Mouse (Mus musculus) adrenal gland, adult 8-10 months (tissue): ENCODE results near the gene Abcf1. TPM values are rescaled to one million over a fixed set of nuclear protein-coding genes. Genes with fewer than 3 reads are reported as not detected.

Experiments
- DNase-seq: peaks from one replicate; pipeline ENCODE4 v3.0.0; 2022
- microRNA-seq, 2 experiments: library from miRNA; unstranded; fragments of <30 nt; microRNA quantifications; one replicate each; pipeline ENCODE4 v1.2.0; 2022
- total RNA-seq, 4 experiments: library from RNA; stranded (reverse); gene quantifications; 2 replicates each; pipeline ENCODE4 v1.2.4; 2022

Gene Abcf1
- total RNA-seq, 4 experiments from 2014 or later = 87.1 to 104 (median 93.9) TPM

DNA sequence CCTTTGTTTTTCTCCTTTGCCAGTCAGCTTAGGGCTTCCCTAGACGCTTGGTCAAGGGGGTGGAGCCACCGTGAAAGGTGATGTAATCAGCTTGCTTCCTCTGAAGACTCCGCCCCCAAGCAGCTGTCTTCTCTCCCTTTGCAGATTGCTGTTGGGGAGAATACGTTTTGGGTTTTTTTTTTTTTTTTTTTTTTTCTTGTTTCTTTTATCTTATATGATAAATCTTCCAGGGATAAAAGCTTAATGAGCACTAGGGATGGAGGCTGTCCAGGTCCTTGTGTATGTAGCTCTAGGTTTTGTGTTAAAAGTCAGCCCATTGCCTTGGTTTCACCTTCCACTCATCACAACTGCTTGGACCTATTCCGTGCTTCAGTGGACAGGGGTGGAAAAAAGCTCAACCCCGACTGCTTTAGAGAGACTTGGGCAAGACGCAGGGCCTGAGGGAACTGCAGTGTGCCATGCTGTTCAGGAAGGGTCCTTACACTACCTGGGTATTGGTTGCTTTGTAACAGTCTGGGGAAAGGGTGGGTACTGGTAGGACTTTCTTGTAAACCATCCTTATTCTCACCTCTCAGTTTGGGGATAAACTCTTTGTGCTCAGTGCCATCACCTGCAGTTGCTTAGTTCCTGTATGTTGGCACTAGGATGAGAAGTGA, 50.4 kb downstream of the Abcf1 start:
- DNase-seq = peak; percentile 96

DNA sequence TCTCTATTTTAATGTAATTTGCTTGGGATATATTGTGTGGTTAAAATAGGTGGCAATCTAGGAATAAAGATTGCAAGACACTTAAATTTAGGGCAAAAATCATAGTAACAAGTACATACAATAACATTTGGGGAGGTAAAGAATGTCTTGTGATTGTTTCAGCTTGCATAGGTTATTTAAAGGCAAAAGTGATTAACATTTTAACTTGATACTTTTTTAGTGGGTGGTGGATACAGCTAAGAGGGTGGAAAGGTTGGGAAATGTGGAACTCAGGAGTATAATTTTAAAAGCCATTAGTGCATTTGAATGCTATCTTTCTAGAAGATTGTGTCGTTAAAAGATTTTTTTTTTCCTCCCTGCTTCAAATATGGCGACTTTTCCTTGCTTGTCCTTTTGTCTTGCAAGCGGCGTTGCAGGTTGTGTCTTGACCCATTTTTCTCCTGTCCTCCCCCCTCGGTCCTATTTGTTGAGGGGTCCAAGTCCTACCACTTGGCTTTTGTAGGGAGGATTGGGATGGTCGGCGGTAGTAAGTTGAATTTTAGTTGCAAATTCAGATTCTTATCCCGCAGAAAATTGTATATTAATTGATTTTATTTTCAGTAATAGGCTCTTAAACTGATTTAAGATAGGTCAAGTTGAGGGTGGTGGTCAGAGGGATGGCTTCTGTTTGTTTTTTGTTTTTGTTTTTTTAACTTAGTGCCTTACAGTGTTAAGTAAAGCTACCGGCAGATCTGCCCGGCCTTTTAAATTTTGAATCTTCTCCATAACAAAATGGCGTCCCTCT, 51.1 kb downstream of the Abcf1 start:
- no peak for DNase-seq

- no peak for DNase-seq
Observed at GRCm38 (mm10) chr17:35917463-35918251, 51.9 kb downstream of the Abcf1 start.

DNA sequence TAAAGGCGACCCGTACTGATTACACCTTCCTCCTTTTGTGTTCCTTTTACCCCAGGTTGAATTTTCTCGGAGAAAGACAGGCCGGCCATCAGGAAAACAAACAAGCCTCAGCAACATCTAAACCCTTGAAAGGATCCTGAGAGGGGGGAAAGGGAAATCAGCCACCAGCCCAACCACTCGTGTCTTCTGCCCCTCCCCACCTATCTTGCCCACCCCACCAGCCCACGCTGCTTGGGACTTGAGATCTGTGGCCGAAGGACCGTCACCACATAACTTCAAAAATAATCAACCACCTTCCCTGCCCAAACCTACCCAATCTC, 52.5 kb downstream of the Abcf1 start:
- DNase-seq = no peak

DNA sequence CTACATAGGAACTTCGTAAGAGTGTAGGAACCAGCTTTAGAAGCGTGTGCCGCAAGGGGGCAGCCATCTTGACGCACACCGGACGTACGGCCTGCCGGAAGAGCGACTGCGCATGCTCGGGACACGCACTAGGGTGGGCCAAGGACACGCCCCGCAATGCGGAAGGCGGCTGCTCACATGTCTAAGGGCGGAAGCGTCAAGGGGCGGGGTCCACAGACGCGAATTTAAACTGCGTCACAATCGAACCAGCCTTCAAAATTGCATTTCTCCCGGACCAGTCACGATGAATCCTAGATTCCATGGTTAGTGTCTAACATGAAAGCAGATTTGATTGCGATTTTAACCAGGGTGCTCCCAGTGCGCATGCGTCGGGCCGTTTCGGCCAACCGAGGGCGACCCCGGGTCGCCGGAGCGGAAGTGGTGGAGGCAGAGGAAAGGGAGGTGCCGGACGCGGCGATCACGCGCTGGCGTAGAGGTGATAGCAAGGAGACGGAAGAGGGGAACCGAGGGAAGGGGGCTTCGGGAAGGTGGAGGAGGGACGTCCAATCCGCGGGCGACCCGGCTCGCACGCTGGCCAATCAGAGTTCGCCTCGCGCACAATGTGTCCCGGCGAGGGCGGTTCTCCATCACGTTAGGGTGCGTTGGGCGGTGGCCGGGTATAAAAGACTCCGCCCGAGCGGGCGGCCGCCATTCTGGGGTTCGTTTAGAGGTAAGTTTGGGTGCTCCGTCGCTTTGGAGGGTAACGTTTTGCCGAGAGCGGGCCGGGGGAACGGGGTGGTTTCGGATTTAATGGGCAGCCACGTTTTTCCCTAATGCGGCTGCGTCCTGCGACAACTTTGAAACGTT, 53.0 kb downstream of the Abcf1 start, which contains the start of the genes Mrps18b and Ppp1r10:
Gene Mrps18b (minus strand): TSS at position 93 of the 846 bp plus-strand sequence.
Gene Ppp1r10 (plus strand): TSS at position 138 of the 846 bp plus-strand sequence.
- peak; percentile 100 for DNase-seq

DNA sequence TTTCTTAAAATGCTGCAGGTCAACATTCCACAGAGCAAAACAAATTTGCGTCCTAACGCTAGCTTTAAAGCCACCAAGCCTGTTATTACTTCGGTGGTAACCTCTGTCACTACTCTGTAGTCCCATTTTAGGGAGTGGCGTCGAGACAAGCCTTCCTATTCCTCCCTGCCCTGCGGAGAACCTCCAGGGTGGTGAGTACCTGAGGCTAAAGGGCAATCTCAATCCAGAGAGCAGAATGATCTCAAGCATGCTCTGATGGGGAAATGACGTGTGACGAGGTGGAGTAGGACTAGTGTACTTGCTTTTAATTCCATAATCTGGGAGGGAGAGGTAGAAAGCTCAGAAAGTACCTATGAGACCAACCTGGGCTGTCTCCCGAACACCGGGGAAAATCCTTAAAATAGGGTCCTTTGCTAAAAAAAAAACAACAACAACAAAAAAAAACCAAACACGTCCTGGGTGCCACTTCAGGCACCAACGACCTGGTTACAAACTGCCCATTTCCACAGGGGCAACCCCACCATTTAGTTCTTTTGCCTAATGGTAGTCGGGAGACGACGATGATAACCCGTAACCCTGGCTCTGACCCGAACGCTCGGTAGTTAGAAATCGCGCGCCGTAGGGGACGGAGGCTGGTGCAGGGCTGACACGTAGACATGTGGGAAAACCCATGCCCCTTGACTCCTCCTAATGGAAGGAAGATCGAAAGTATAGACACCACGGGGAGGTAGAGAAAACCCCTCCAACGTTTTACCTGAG, 53.8 kb downstream of the Abcf1 start:
- DNase-seq = no peak

DNA sequence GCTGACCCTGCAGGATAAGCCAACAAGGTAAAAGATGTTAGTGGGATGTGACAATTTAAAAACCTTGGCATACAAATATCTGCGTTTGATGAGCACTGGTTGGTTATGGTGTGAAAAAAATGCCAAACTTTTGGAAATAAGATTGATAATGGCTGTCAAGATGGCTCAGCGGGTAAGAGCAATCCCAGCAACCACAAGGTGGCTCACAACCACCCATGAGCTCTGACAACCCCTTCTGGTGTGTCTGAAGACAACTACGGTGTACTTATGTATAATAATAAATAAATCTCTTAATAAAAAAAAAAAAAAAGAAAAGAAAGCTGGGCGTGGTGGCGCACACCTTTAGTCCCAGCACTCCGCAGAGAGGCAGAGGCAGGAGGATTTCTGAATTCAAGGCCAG, 54.6 kb downstream of the Abcf1 start:
- no peak for DNase-seq

GRCm38 (mm10) chr17:35909919-35910369, 59.6 kb downstream of the Abcf1 start, which contains the start of gene Atat1:
Atat1 (minus strand) TSS chr17:35910075.
- peak; percentile 93 for DNase-seq

GRCm38 (mm10) chr17:35909186-35909918, 60.2 kb downstream of the Abcf1 start:
- DNase-seq = no peak

GRCm38 (mm10) chr17:35907609-35908008, 62.0 kb downstream of the Abcf1 start:
- no peak for DNase-seq

Small RNAs within 50 kb of the gene (microRNA-seq; reads per million reads assigned to microRNA genes)
- gene Mir1894 (0 to 0.34 reads per million in 2 experiments), gene Mir877 (61.3 to 141 reads per million in 2 experiments)

Other genes with a start within 250 kb of the Abcf1 start
- gene Ier3, start 148.1 kb downstream of the Abcf1 start, total RNA-seq = 10 to 100 TPM in 3 of 4 experiments, 1 to 10 TPM in 1; 8.3 to 19.3 (median 13.7) TPM
- gene Flot1, start 146.5 kb downstream of the Abcf1 start, total RNA-seq = 100 to 1,000 TPM in 2 of 4 experiments, 10 to 100 TPM in 2; 57.2 to 117 (median 94.8) TPM
- gene Tubb5, start 131.5 kb downstream of the Abcf1 start, total RNA-seq = 100 to 1,000 TPM; 141 to 168 (median 159) TPM
- 10 to 100 TPM; 20.9 to 28.2 (median 24.1) TPM for gene Mdc1, start 128.2 kb downstream of the Abcf1 start, total RNA-seq
- 1 to 10 TPM; 2.5 to 5.4 (median 5.0) TPM for gene Nrm, start 108.4 kb downstream of the Abcf1 start, total RNA-seq
- gene Ppp1r18, start 104.2 kb downstream of the Abcf1 start, total RNA-seq = 10 to 100 TPM; 35.4 to 47.9 (median 40.0) TPM
- 10 to 100 TPM; 40.6 to 57.8 (median 52.0) TPM for gene Dhx16, start 89.9 kb downstream of the Abcf1 start, total RNA-seq
- gene 2310061I04Rik, start 72.3 kb downstream of the Abcf1 start, total RNA-seq = 10 to 100 TPM; 33.1 to 46.5 (median 40.3) TPM
- 10 to 100 TPM; 34.8 to 61.0 (median 44.9) TPM for gene Atat1, start 59.7 kb downstream of the Abcf1 start, total RNA-seq
- gene Mrps18b, start 53.4 kb downstream of the Abcf1 start, total RNA-seq = 100 to 1,000 TPM in 2 of 4 experiments, 10 to 100 TPM in 2; 81.7 to 102 (median 99.4) TPM
- 100 to 1,000 TPM in 1 of 4 experiments, 10 to 100 TPM in 3; 65.5 to 105 (median 89.6) TPM for gene Ppp1r10, start 53.3 kb downstream of the Abcf1 start, total RNA-seq
- 10 to 100 TPM; 52.4 to 65.5 (median 59.7) TPM for gene Gnl1, start 10.1 kb upstream of the Abcf1 start, total RNA-seq
- gene Prr3, start 10.5 kb upstream of the Abcf1 start, total RNA-seq = 10 to 100 TPM; 19.0 to 38.5 (median 27.2) TPM
- 1 to 10 TPM; 6.0 to 9.2 (median 6.9) TPM for gene H2-T24, start 50.8 kb upstream of the Abcf1 start, total RNA-seq
- 100 to 1,000 TPM in 1 of 4 experiments, 10 to 100 TPM in 3; 65.8 to 110 (median 93.4) TPM for gene H2-T23, start 63.1 kb upstream of the Abcf1 start, total RNA-seq
- gene H2-T22, start 73.0 kb upstream of the Abcf1 start, total RNA-seq = 10 to 100 TPM; 33.8 to 65.4 (median 46.3) TPM
- gene Gm6034, start 73.2 kb upstream of the Abcf1 start, total RNA-seq = under 1 TPM in 2 of 4 experiments, not detected in 2; 0.17 to 0.30 TPM
- gene Gm11127, start 88.6 kb upstream of the Abcf1 start, total RNA-seq = 1 to 10 TPM; 5.8 to 7.9 (median 6.7) TPM
- 1 to 10 TPM in 1 of 4 experiments, under 1 TPM in 3; 0.23 to 1.1 (median 0.58) TPM for gene Gm19684, start 151.9 kb upstream of the Abcf1 start, total RNA-seq
- gene Gm7030, start 159.7 kb upstream of the Abcf1 start, total RNA-seq = under 1 TPM in 2 of 4 experiments, not detected in 2; 0.62 to 0.65 TPM
- 1 to 10 TPM in 1 of 4 experiments, under 1 TPM in 1, not detected in 2; 0.40 to 1.2 TPM for gene Gm8909, start 198.8 kb upstream of the Abcf1 start, total RNA-seq
- gene H2-T3, start 220.5 kb upstream of the Abcf1 start, total RNA-seq = not detected